Mouse (Mus musculus): ENCODE data around the gene Ccdc124. TPM values are rescaled to one million over a fixed set of nuclear protein-coding genes. Genes with fewer than 3 reads are reported as not detected.
A peak's percentile ranks its signal among the peaks of the same experiment; 100 is the strongest.

Gene Ccdc124
- polyA plus RNA-seq, 1 experiment from 2014 or later = 155 TPM

GRCm38 (mm10) chr8:70820101-70820935 is 53.4 kb downstream of the Ccdc124 start:
- peaks cover 21% of the 10 kb centered on the region for H3K27me3 ChIP-seq (ENCODE audit: control insufficient read depth, insufficient read depth, low read length)
- no peaks in the 10 kb centered on the region for H3K4me1 ChIP-seq (ENCODE audit: control insufficient read depth, insufficient read depth, low read length)
- peak overlapping the region; percentile 15; the same call in 1 of the 2 replicates for H3K4me3 ChIP-seq (ENCODE audit: low read depth, low read length)
- no peaks in the 10 kb centered on the region for H3K36me3 ChIP-seq (ENCODE audit: control insufficient read depth, insufficient read depth, low read length)
- peak; percentile 73 for ATAC-seq (ENCODE audit: insufficient read depth, low FRiP score, low TSS enrichment)
- no peak overlapping the region for H3K9ac ChIP-seq (ENCODE audit: low read length)
- no peak overlapping the region for H3K27ac ChIP-seq (ENCODE audit: low read depth, low read length)
- H3K9me3 ChIP-seq (ENCODE audit: control insufficient read depth, low read length) = no peaks in the 10 kb centered on the region
- WGBS = 2% methylated on average over 31 of the region's 31 CpGs
- DNase-seq (ENCODE audit: low spot score) = peak; percentile 78
- H3K4me2 ChIP-seq (ENCODE audit: low read depth) = peak overlapping the region; percentile 29; the same call in 1 of the 2 replicates

Small RNAs within 50 kb of the gene (microRNA-seq; reads per million reads assigned to microRNA genes)
- not detected for gene Mir7067

Other genes with a start within 250 kb of the Ccdc124 start
- 0.28 TPM in 1 of 2 replicates, not detected in the other for gene Gdf15, start 241.5 kb downstream of the Ccdc124 start, polyA plus RNA-seq (2014; fragmentation: Nextera tagmentation; extraction: Ambion mirVana)
- 246 and 268 TPM in 2 replicates for gene Pgpep1, start 213.5 kb downstream of the Ccdc124 start, polyA plus RNA-seq (2014; fragmentation: Nextera tagmentation; extraction: Ambion mirVana)
- 298 and 301 TPM in 2 replicates for gene Lsm4, start 200.7 kb downstream of the Ccdc124 start, polyA plus RNA-seq (2014; fragmentation: Nextera tagmentation; extraction: Ambion mirVana)
- 167 and 171 TPM in 2 replicates for gene Jund, start 175.0 kb downstream of the Ccdc124 start, polyA plus RNA-seq (2014; fragmentation: Nextera tagmentation; extraction: Ambion mirVana)
- not detected in 2 replicates for gene Iqcn, start 170.5 kb downstream of the Ccdc124 start, polyA plus RNA-seq (2014; fragmentation: Nextera tagmentation; extraction: Ambion mirVana)
- not detected in 2 replicates for gene Gm3336, start 155.4 kb downstream of the Ccdc124 start, polyA plus RNA-seq (2014; fragmentation: Nextera tagmentation; extraction: Ambion mirVana)
- gene Pde4c, start 150.2 kb downstream of the Ccdc124 start, polyA plus RNA-seq (2014; fragmentation: Nextera tagmentation; extraction: Ambion mirVana) = 0.42 TPM in 1 of 2 replicates, not detected in the other
- gene Rab3a, start 119.3 kb downstream of the Ccdc124 start, polyA plus RNA-seq (2014; fragmentation: Nextera tagmentation; extraction: Ambion mirVana) = 97.9 and 111 TPM in 2 replicates
- gene Mpv17l2, start 113.0 kb downstream of the Ccdc124 start, polyA plus RNA-seq (2014; fragmentation: Nextera tagmentation; extraction: Ambion mirVana) = 40.7 and 41.3 TPM in 2 replicates
- 52.4 and 54.7 TPM in 2 replicates for gene Pik3r2, start 97.2 kb downstream of the Ccdc124 start, polyA plus RNA-seq (2014; fragmentation: Nextera tagmentation; extraction: Ambion mirVana)
- gene Mast3, start 68.9 kb downstream of the Ccdc124 start, polyA plus RNA-seq (2014; fragmentation: Nextera tagmentation; extraction: Ambion mirVana) = 10.5 and 14.7 TPM in 2 replicates
- gene Il12rb1, start 65.5 kb downstream of the Ccdc124 start, polyA plus RNA-seq (2014; fragmentation: Nextera tagmentation; extraction: Ambion mirVana) = not detected in 2 replicates
- 8.8 and 10.2 TPM in 2 replicates for gene Arrdc2, start 34.2 kb downstream of the Ccdc124 start, polyA plus RNA-seq (2014; fragmentation: Nextera tagmentation; extraction: Ambion mirVana)
- 14.0 and 14.1 TPM in 2 replicates for gene Kcnn1, start 10.7 kb downstream of the Ccdc124 start, polyA plus RNA-seq (2014; fragmentation: Nextera tagmentation; extraction: Ambion mirVana)
- 0.87 and 1.1 TPM in 2 replicates for gene Slc5a5, start 18.8 kb upstream of the Ccdc124 start, polyA plus RNA-seq (2014; fragmentation: Nextera tagmentation; extraction: Ambion mirVana)
- gene Rpl18a, start 23.5 kb upstream of the Ccdc124 start, polyA plus RNA-seq (2014; fragmentation: Nextera tagmentation; extraction: Ambion mirVana) = 3,152 and 3,217 TPM in 2 replicates
- gene Map1s, start 32.0 kb upstream of the Ccdc124 start, polyA plus RNA-seq (2014; fragmentation: Nextera tagmentation; extraction: Ambion mirVana) = 45.4 and 47.1 TPM in 2 replicates